Mouse (Mus musculus): ENCODE measurements around the gene Prpf19. TPM values are rescaled to one million over a fixed set of nuclear protein-coding genes. Genes with fewer than 3 reads are reported as not detected.
A peak's percentile ranks its signal among the peaks of the same experiment; 100 is the strongest.

Prpf19 gene
- polyA plus RNA-seq (2015; fragmentation: Nextera tagmentation; extraction: Ambion mirVana): 38.9 and 40.1 TPM in 2 replicates

- WGBS: 0% methylated on average over 43 of the region's 43 CpGs
- H3K27ac ChIP-seq (ENCODE audit: low read length): peak within 1 kb of the TSS; percentile 91
- H3K9ac ChIP-seq (ENCODE audit: low read depth, low read length): peak within 1 kb of the TSS; percentile 93
- peaks cover 14% of the 10 kb centered on the region for H3K4me1 ChIP-seq (ENCODE audit: control insufficient read depth, insufficient read depth, low read length)
- no peaks in the 10 kb centered on the region for H3K9me3 ChIP-seq (replicated peaks; ENCODE audit: control insufficient read depth, low read length, poor library complexity, severe bottlenecking)
- peak within 1 kb of the TSS; percentile 93 for H3K4me2 ChIP-seq (ENCODE audit: low read length)
- peaks cover 18% of the 10 kb centered on the region for H3K36me3 ChIP-seq (ENCODE audit: control insufficient read depth, insufficient read depth, low read length)
- peak within 1 kb of the TSS; percentile 89 for H3K4me3 ChIP-seq (ENCODE audit: low read depth, low read length)
- no peaks in the 10 kb centered on the region for H3K27me3 ChIP-seq (ENCODE audit: control insufficient read depth, insufficient read depth, low read depth, low read length)
- ATAC-seq: peak; percentile 97
These were observed at the start of gene Prpf19 for GRCm38 (mm10) chr19:10895016-10895528. Gene Prpf19 (plus strand): TSS chr19:10895231.

GRCm38 (mm10) chr19:10845454-10845853 lies 49.6 kb upstream of the Prpf19 start:
- no peaks in the 10 kb centered on the region for H3K9me3 ChIP-seq (replicated peaks; ENCODE audit: control insufficient read depth, low read length, poor library complexity, severe bottlenecking)
- H3K27ac ChIP-seq (ENCODE audit: low read length): no peak overlapping the region
- H3K4me3 ChIP-seq (ENCODE audit: low read depth, low read length): no peak overlapping the region
- no peaks in the 10 kb centered on the region for H3K4me1 ChIP-seq (ENCODE audit: control insufficient read depth, insufficient read depth, low read length)
- H3K4me2 ChIP-seq (ENCODE audit: low read length): no peak overlapping the region
- H3K27me3 ChIP-seq (ENCODE audit: control insufficient read depth, insufficient read depth, low read depth, low read length): no peaks in the 10 kb centered on the region
- no peaks in the 10 kb centered on the region for H3K36me3 ChIP-seq (ENCODE audit: control insufficient read depth, insufficient read depth, low read length)
- WGBS: 87% methylated on average over 3 of the region's 3 CpGs
- no peak overlapping the region for H3K9ac ChIP-seq (ENCODE audit: low read depth, low read length)
- no peak for ATAC-seq

DNA sequence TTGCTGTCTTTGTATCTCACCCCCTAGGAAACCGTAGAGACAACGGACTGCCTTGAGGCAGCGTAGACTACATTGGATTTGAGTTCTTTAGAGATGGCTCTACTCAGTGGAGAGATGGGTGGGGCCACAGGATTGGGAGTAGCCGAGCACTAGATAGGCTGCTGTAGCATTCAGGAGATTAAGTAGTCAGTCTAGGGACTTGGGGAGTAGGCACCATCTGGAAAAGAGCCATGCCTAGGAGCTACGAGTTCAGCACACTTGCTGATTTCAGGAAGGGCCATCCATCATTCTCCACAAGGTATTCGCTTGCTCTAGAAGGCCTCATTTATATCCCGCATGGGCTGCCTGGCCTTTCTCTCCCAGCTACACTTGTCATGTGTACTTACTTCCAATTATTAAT lies 48.9 kb upstream of the Prpf19 start:
- Histone ChIP-seq H3K9me3 (replicated peaks; ENCODE audit: control insufficient read depth, low read length, poor library complexity, severe bottlenecking) (no peaks in the 10 kb centered on the region), H3K4me2 (ENCODE audit: low read length) (no peak overlapping the region), H3K4me1 (ENCODE audit: control insufficient read depth, insufficient read depth, low read length) (no peaks in the 10 kb centered on the region), H3K27ac (ENCODE audit: low read length) (no peak overlapping the region), H3K27me3 (ENCODE audit: control insufficient read depth, insufficient read depth, low read depth, low read length) (no peaks in the 10 kb centered on the region), H3K36me3 (ENCODE audit: control insufficient read depth, insufficient read depth, low read length) (no peaks in the 10 kb centered on the region), H3K4me3 (ENCODE audit: low read depth, low read length) (no peak overlapping the region), H3K9ac (ENCODE audit: low read depth, low read length) (no peak overlapping the region)
- no peak for ATAC-seq
- 69% methylated on average over 7 of the region's 7 CpGs for WGBS

GRCm38 (mm10) chr19:10847311-10848087 lies 47.5 kb upstream of the Prpf19 start:
- H3K36me3 ChIP-seq (ENCODE audit: control insufficient read depth, insufficient read depth, low read length): no peaks in the 10 kb centered on the region
- no peak for ATAC-seq
- no peaks in the 10 kb centered on the region for H3K4me1 ChIP-seq (ENCODE audit: control insufficient read depth, insufficient read depth, low read length)
- H3K9ac ChIP-seq (ENCODE audit: low read depth, low read length): no peak overlapping the region
- no peaks in the 10 kb centered on the region for H3K27me3 ChIP-seq (ENCODE audit: control insufficient read depth, insufficient read depth, low read depth, low read length)
- no peak overlapping the region for H3K27ac ChIP-seq (ENCODE audit: low read length)
- H3K4me3 ChIP-seq (ENCODE audit: low read depth, low read length): no peak overlapping the region
- WGBS: 44% methylated on average over 3 of the region's 3 CpGs
- H3K9me3 ChIP-seq (replicated peaks; ENCODE audit: control insufficient read depth, low read length, poor library complexity, severe bottlenecking): no peaks in the 10 kb centered on the region
- H3K4me2 ChIP-seq (ENCODE audit: low read length): no peak overlapping the region

- no peaks in the 10 kb centered on the region for H3K9me3 ChIP-seq (replicated peaks; ENCODE audit: control insufficient read depth, low read length, poor library complexity, severe bottlenecking)
- no peak overlapping the region for H3K27ac ChIP-seq (ENCODE audit: low read length)
- no peak for ATAC-seq
- peaks cover 25% of the 10 kb centered on the region; the same call in 1 of the 2 replicates for H3K36me3 ChIP-seq (ENCODE audit: control insufficient read depth, insufficient read depth, low read length)
- WGBS: 96% methylated on average over 3 of the region's 3 CpGs
- H3K9ac ChIP-seq (ENCODE audit: low read depth, low read length): no peak overlapping the region
- H3K4me1 ChIP-seq (ENCODE audit: control insufficient read depth, insufficient read depth, low read length): no peaks in the 10 kb centered on the region
- no peak overlapping the region for H3K4me3 ChIP-seq (ENCODE audit: low read depth, low read length)
- H3K27me3 ChIP-seq (ENCODE audit: control insufficient read depth, insufficient read depth, low read depth, low read length): no peaks in the 10 kb centered on the region
- no peak overlapping the region for H3K4me2 ChIP-seq (ENCODE audit: low read length)
These were observed 39.6 kb upstream of the Prpf19 start for GRCm38 (mm10) chr19:10855422-10855821.

- H3K36me3 ChIP-seq (ENCODE audit: control insufficient read depth, insufficient read depth, low read length): peaks cover 30% of the 10 kb centered on the region
- no peaks in the 10 kb centered on the region for H3K27me3 ChIP-seq (ENCODE audit: control insufficient read depth, insufficient read depth, low read depth, low read length)
- no peak overlapping the region for H3K4me2 ChIP-seq (ENCODE audit: low read length)
- no peak overlapping the region for H3K27ac ChIP-seq (ENCODE audit: low read length)
- H3K4me1 ChIP-seq (ENCODE audit: control insufficient read depth, insufficient read depth, low read length): no peaks in the 10 kb centered on the region
- ATAC-seq: peak; percentile 46
- WGBS: 49% methylated on average over 2 of the region's 2 CpGs
- H3K9ac ChIP-seq (ENCODE audit: low read depth, low read length): no peak overlapping the region
- H3K4me3 ChIP-seq (ENCODE audit: low read depth, low read length): no peak overlapping the region
- H3K9me3 ChIP-seq (replicated peaks; ENCODE audit: control insufficient read depth, low read length, poor library complexity, severe bottlenecking): no peaks in the 10 kb centered on the region
These were observed 38.5 kb upstream of the Prpf19 start for GRCm38 (mm10) chr19:10856520-10856919.

- Histone ChIP-seq H3K4me2 (ENCODE audit: low read length) (no peak overlapping the region), H3K27ac (ENCODE audit: low read length) (no peak overlapping the region), H3K9me3 (replicated peaks; ENCODE audit: control insufficient read depth, low read length, poor library complexity, severe bottlenecking) (no peaks in the 10 kb centered on the region), H3K4me3 (ENCODE audit: low read depth, low read length) (no peak overlapping the region), H3K9ac (ENCODE audit: low read depth, low read length) (no peak overlapping the region), H3K4me1 (ENCODE audit: control insufficient read depth, insufficient read depth, low read length) (no peaks in the 10 kb centered on the region), H3K36me3 (ENCODE audit: control insufficient read depth, insufficient read depth, low read length) (peaks cover 55% of the 10 kb centered on the region), H3K27me3 (ENCODE audit: control insufficient read depth, insufficient read depth, low read depth, low read length) (no peaks in the 10 kb centered on the region)
- WGBS: 47% methylated on average over 22 of the region's 22 CpGs
- ATAC-seq: no peak
These were observed 34.9 kb upstream of the Prpf19 start for GRCm38 (mm10) chr19:10860072-10860497.

DNA sequence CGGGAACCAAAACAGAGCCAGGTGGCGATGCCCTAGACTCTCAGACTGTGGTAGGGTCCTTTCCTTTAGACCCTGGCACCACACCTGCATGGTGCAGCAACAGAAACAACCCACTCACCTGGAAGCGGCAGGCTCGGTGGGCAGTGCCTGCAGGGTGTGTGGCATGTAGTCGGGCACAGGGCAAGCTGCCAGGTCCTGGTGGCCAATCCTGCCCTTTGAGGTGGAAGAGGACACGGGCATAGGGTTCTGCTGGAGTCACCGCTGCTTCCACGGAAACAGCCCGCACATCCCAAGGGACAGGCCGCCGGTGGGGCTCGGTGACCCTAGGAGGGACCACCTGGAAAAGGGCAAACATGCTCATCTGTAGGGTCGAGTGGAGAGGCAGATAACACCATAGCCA lies 28.7 kb upstream of the Prpf19 start:
- Histone ChIP-seq H3K4me3 (ENCODE audit: low read depth, low read length) (no peak overlapping the region), H3K4me1 (ENCODE audit: control insufficient read depth, insufficient read depth, low read length) (peaks cover 29% of the 10 kb centered on the region), H3K27me3 (ENCODE audit: control insufficient read depth, insufficient read depth, low read depth, low read length) (no peaks in the 10 kb centered on the region), H3K27ac (ENCODE audit: low read length) (no peak overlapping the region), H3K36me3 (ENCODE audit: control insufficient read depth, insufficient read depth, low read length) (peaks cover 42% of the 10 kb centered on the region), H3K9me3 (replicated peaks; ENCODE audit: control insufficient read depth, low read length, poor library complexity, severe bottlenecking) (no peaks in the 10 kb centered on the region), H3K9ac (ENCODE audit: low read depth, low read length) (no peak overlapping the region), H3K4me2 (ENCODE audit: low read length) (no peak overlapping the region; the same call in 1 of the 2 replicates)
- no peak for ATAC-seq
- WGBS: 94% methylated on average over 13 of the region's 13 CpGs

- Histone ChIP-seq H3K4me1 (ENCODE audit: control insufficient read depth, insufficient read depth, low read length) (peaks cover 29% of the 10 kb centered on the region), H3K9ac (ENCODE audit: low read depth, low read length) (peak overlapping the region; percentile 97), H3K27ac (ENCODE audit: low read length) (peak overlapping the region; percentile 95), H3K4me2 (ENCODE audit: low read length) (peak overlapping the region; percentile 83), H3K4me3 (ENCODE audit: low read depth, low read length) (peak overlapping the region; percentile 91), H3K27me3 (ENCODE audit: control insufficient read depth, insufficient read depth, low read depth, low read length) (no peaks in the 10 kb centered on the region), H3K36me3 (ENCODE audit: control insufficient read depth, insufficient read depth, low read length) (peaks cover 44% of the 10 kb centered on the region), H3K9me3 (replicated peaks; ENCODE audit: control insufficient read depth, low read length, poor library complexity, severe bottlenecking) (no peaks in the 10 kb centered on the region)
- 22% methylated on average over 5 of the region's 5 CpGs for WGBS
- ATAC-seq: no peak
These were observed 26.9 kb upstream of the Prpf19 start for GRCm38 (mm10) chr19:10867946-10868622.
